In genomic region chr1:134454904-134455824, GRCm38 (mm10) we compare ENCODE assay signal across 8 mouse cellular contexts. TPM values are rescaled to one million over a fixed set of nuclear protein-coding genes. Genes with fewer than 3 reads are reported as not detected.
DNase-seq lines count a peak whose midpoint lies in the region; ATAC-seq and TF ChIP-seq lines count a peak whose summit lies in the region.

Klhl12 (plus strand) TSS chr1:134455531.

- peak within 1 kb of the TSS; percentile 83 for H3K27ac ChIP-seq in heart, embryonic 15.5 days
- peak within 1 kb of the TSS; percentile 80 for H3K27ac ChIP-seq in liver, embryonic 14.5 days
- peak within 1 kb of the TSS; percentile 36; the same call in 1 of the 2 replicates for H3K27ac ChIP-seq in neural tube, embryonic 11.5 days (ENCODE audit: low read depth, low read length)
- peak within 1 kb of the TSS; percentile 86 for H3K27ac ChIP-seq in stomach, postnatal 0 days (replicated peaks)

- peak within 1 kb of the TSS; percentile 95 for H3K9ac ChIP-seq in heart, embryonic 15.5 days
- H3K9ac ChIP-seq in liver, embryonic 14.5 days (replicated peaks) = peak within 1 kb of the TSS; percentile 98
- peak within 1 kb of the TSS; percentile 88 for H3K9ac ChIP-seq in neural tube, embryonic 11.5 days (ENCODE audit: low read length)
- peak within 1 kb of the TSS; percentile 94 for H3K9ac ChIP-seq in stomach, postnatal 0 days (ENCODE audit: low read length)

- H3K4me2 ChIP-seq in heart, embryonic 15.5 days = peak within 1 kb of the TSS; percentile 86
- H3K4me2 ChIP-seq in liver, embryonic 14.5 days (ENCODE audit: low read depth) = peak within 1 kb of the TSS; percentile 81
- H3K4me2 ChIP-seq in neural tube, embryonic 11.5 days (ENCODE audit: low read depth) = peak within 1 kb of the TSS; percentile 78
- peak within 1 kb of the TSS; percentile 83 for H3K4me2 ChIP-seq in stomach, postnatal 0 days (replicated peaks; ENCODE audit: low read depth)

- no peaks in the 10 kb centered on the region for H3K27me3 ChIP-seq in heart, embryonic 15.5 days
- no peaks in the 10 kb centered on the region for H3K27me3 ChIP-seq in liver, embryonic 14.5 days (ENCODE audit: control insufficient read depth, insufficient read depth, low read length)
- H3K27me3 ChIP-seq in neural tube, embryonic 11.5 days (ENCODE audit: control insufficient read depth, insufficient read depth, low read length) = no peaks in the 10 kb centered on the region
- H3K27me3 ChIP-seq in stomach, postnatal 0 days (ENCODE audit: control insufficient read depth, insufficient read depth, low read length) = no peaks in the 10 kb centered on the region

- H3K4me1 ChIP-seq in heart, embryonic 15.5 days (replicated peaks) = peaks cover 12% of the 10 kb centered on the region
- peaks cover 17% of the 10 kb centered on the region in 2 experiments for H3K4me1 ChIP-seq in liver, embryonic 14.5 days (replicated peaks; ENCODE audit: control insufficient read depth in 2 of 2, insufficient read depth in 2 of 2, low read length in 1 of 2)
- H3K4me1 ChIP-seq in neural tube, embryonic 11.5 days (ENCODE audit: control insufficient read depth, insufficient read depth, low read length) = peaks cover 6% of the 10 kb centered on the region
- no peaks in the 10 kb centered on the region for H3K4me1 ChIP-seq in stomach, postnatal 0 days (replicated peaks; ENCODE audit: control insufficient read depth, insufficient read depth)

- TF ChIP-seq EP300 in liver, embryonic 14.5 days (IDR thresholded peaks at IDR 0.05; ENCODE audit: low read depth) = 0 out of 2 replicates have a peak, but pooled peaks have one; percentile 5
- TF ChIP-seq EP300 in stomach, postnatal 0 days (optimal IDR thresholded peaks at IDR 0.05) = no peak

- H3K9me3 ChIP-seq in heart, embryonic 15.5 days (replicated peaks) = no peaks in the 10 kb centered on the region
- no peaks in the 10 kb centered on the region for H3K9me3 ChIP-seq in liver, embryonic 14.5 days (ENCODE audit: control insufficient read depth, low read length)
- no peaks in the 10 kb centered on the region for H3K9me3 ChIP-seq in neural tube, embryonic 11.5 days (ENCODE audit: control insufficient read depth, low read length)
- H3K9me3 ChIP-seq in stomach, postnatal 0 days (ENCODE audit: control insufficient read depth, low read length) = no peaks in the 10 kb centered on the region

- peak; percentile 89 for ATAC-seq in CD4-positive, CD25-positive, alpha-beta regulatory T cell, adult 4 months
- ATAC-seq in heart, embryonic 15.5 days (replicated peaks; ENCODE audit: insufficient number of reproducible peaks, insufficient read depth, low FRiP score, low read depth) = peak; percentile 91
- ATAC-seq in liver, embryonic 14.5 days (ENCODE audit: insufficient read depth) = peak; percentile 92
- ATAC-seq in neural tube, embryonic 11.5 days (ENCODE audit: insufficient read depth, low FRiP score, low TSS enrichment) = peak; percentile 87
- peak; percentile 96 for ATAC-seq in stomach, postnatal 0 days (ENCODE audit: low FRiP score, low TSS enrichment)

- under 1% methylated on average over 61 of the region's 61 CpGs for WGBS in heart, embryonic 15.5 days
- WGBS in liver, embryonic 14.5 days (ENCODE audit: insufficient replicate concordance) = under 1% methylated on average over 61 of the region's 61 CpGs
- 1% methylated on average over 58 of the region's 61 CpGs for WGBS in neural tube, embryonic 11.5 days
- WGBS in stomach, postnatal 0 days = under 1% methylated on average over 54 of the region's 61 CpGs

- H3K4me3 ChIP-seq in heart, embryonic 15.5 days = peak within 1 kb of the TSS; percentile 82
- H3K4me3 ChIP-seq in liver, embryonic 14.5 days (ENCODE audit: insufficient read depth in 1 of 2, low read depth in 2 of 2, low read length in 2 of 2) = peak within 1 kb of the TSS; percentile 86 to 92
- H3K4me3 ChIP-seq in neural tube, embryonic 11.5 days (ENCODE audit: low read depth, low read length) = peak within 1 kb of the TSS; percentile 93
- peak within 1 kb of the TSS; percentile 96 for H3K4me3 ChIP-seq in stomach, postnatal 0 days (ENCODE audit: low read depth, low read length)

- peak; percentile 29; the same call in 1 of the 2 replicates for TF ChIP-seq CTCF in liver, embryonic 14.5 days (IDR thresholded peaks at IDR 0.05; ENCODE audit: low read depth)
- TF ChIP-seq CTCF in stomach, postnatal 0 days (IDR thresholded peaks at IDR 0.05; ENCODE audit: low read depth) = peak; percentile 19; the same call in 1 of the 2 replicates

- peaks cover 7% of the 10 kb centered on the region; the same call in 1 of the 2 replicates for H3K36me3 ChIP-seq in heart, embryonic 15.5 days
- H3K36me3 ChIP-seq in liver, embryonic 14.5 days (replicated peaks; ENCODE audit: control insufficient read depth, insufficient read depth, low read depth) = peaks cover 17% of the 10 kb centered on the region
- H3K36me3 ChIP-seq in neural tube, embryonic 11.5 days (ENCODE audit: control insufficient read depth, insufficient read depth, low read length) = no peaks in the 10 kb centered on the region
- H3K36me3 ChIP-seq in stomach, postnatal 0 days (ENCODE audit: control insufficient read depth, insufficient read depth, low read length) = no peaks in the 10 kb centered on the region

- DNase-seq in c-Kit-negative CD71-positive TER-119-positive erythroid progenitor cells, embryonic 14.5 days (ENCODE audit: low read depth, low spot score) = peak; percentile 89
- DNase-seq in fibroblast of lung, adult 2 months (ENCODE audit: low read depth) = peak; percentile 58
- peak; percentile 97 for DNase-seq in kidney, postnatal 25 days
- DNase-seq in liver, embryonic 14.5 days (ENCODE audit: low read depth in 3 of 3, low spot score in 3 of 3) = peak; percentile 85 to 86 (median 85)
- DNase-seq in neural tube, embryonic 11.5 days (ENCODE audit: low spot score) = peak; percentile 94
- peak; percentile 97 for DNase-seq in stomach, postnatal 0 days (ENCODE audit: low spot score)

RNA-seq across cellular contexts. Expression of gene Klhl12, which starts in this region (rescaled TPM):
- 10 to 100 TPM; 13.7 to 15.8 TPM for polyA plus RNA-seq in CD4-positive, CD25-positive, alpha-beta regulatory T cell, adult 4 months (2017; shearing (Covaris generic))
- polyA plus RNA-seq in heart, embryonic 15.5 days (2015; fragmentation: Nextera tagmentation; extraction: Ambion mirVana) = 17.5 and 19.9 TPM in 2 replicates
- polyA plus RNA-seq in liver, embryonic 14.5 days (2012; rRNA removed) = 12.1 and 17.9 TPM in 2 replicates
- polyA plus RNA-seq in liver, embryonic 14.5 days (2014; fragmentation: Nextera tagmentation; extraction: Ambion mirVana) = 28.0 and 31.6 TPM in 2 replicates
- 33.7 and 38.2 TPM in 2 replicates for polyA plus RNA-seq in neural tube, embryonic 11.5 days (2014; fragmentation: Nextera tagmentation; extraction: Ambion mirVana)
- 10.0 and 10.6 TPM in 2 replicates for polyA plus RNA-seq in stomach, postnatal 0 days (2015; fragmentation: Nextera tagmentation; extraction: Ambion mirVana)

Comparison
In these comparisons a context has a peak if more than half of its experiments do, and no peak if none do; other contexts are left out.
1. Peak in every context shown above with its lines: DNase-seq, ATAC-seq, H3K4me3 ChIP-seq and H3K27ac ChIP-seq.
2. H3K27ac ChIP-seq: peak in every context shown above with its lines; median percentile 86 in stomach, postnatal 0 days; 83 in heart, embryonic 15.5 days; 80 in liver, embryonic 14.5 days; 36 in neural tube, embryonic 11.5 days.